Mouse (Mus musculus) ES-Bruce4 (cell line): ENCODE measurements at regions not wholly inside any gene's neighbourhood (a gene's known extent, or its start where the extent isn't known, plus 50 kb on each side); places are given as distances from the start of the nearest gene placed in this dataset.

Source experiments
- CTCF ChIP-seq: IDR thresholded peaks from one replicate; pipeline ENCODE4 v1.8.1; 2011; ENCODE audit warnings: low read depth, low read length
- EP300 ChIP-seq: IDR thresholded peaks from 2 replicates; pipeline ENCODE4 v1.6.1; 2011; ENCODE audit warnings: low read depth, low read length; ENCODE audit not compliant: insufficient read depth
- POLR2A ChIP-seq: IDR thresholded peaks from one replicate; pipeline ENCODE4 v1.8.1; 2011; ENCODE audit warnings: low read length; ENCODE audit not compliant: insufficient read depth

DNA sequence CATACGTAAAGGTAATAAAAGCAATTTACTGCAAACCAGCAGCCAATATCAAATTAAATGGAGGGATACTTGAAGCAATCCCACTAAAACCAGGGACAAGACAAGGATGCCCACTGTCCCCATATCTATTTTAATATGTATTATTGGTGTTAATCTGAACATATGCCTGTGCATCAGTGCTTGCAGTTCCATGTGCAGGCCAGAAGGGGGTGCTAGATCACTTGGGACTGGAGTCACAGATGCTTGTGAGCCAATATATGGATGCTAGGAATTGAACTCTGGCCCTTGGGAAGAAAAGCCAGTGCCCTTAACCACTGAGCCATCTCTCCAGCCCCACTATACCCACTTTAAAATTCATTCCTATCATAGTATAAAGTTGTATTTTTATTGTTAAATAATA is 55.9 kb upstream of the D330045A20Rik start:
- peak; percentile 68 for TF ChIP-seq CTCF
- no peak for TF ChIP-seq EP300
- no peak for TF ChIP-seq POLR2A
